Mouse (Mus musculus): ENCODE results near the gene Syce1l. TPM values are rescaled to one million over a fixed set of nuclear protein-coding genes. Genes with fewer than 3 reads are reported as not detected.
A peak's percentile ranks its signal among the peaks of the same experiment; 100 is the strongest.

Syce1l gene
- polyA plus RNA-seq, 1 experiment = 0.18 TPM

DNA sequence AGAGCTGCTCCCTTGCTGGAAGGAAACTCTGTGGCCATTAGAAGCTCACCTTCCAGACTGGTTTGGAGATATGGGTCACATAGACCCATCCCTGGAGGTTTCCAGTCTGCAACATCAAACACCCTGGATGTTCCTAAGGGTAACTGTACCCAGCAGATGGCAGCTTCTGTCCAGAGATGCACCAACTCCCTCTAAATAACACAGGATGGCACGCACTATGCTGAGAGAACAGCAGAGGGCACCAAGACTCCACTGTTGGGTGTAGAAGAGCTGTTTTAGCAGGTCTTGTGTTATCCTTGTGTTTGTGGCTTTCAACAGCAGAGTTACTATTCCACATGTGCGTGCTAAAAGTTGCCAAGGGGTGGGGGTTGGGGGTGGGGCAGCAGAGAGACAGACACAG is 21.5 kb downstream of the Syce1l start:
- no peaks in the 10 kb centered on the region for H3K4me1 ChIP-seq (ENCODE audit: control insufficient read depth, insufficient read depth, low read length)
- no peak overlapping the region for H3K27ac ChIP-seq (ENCODE audit: insufficient read depth, low read length)
- peak; percentile 74 to 81 for DNase-seq
- H3K27me3 ChIP-seq (ENCODE audit: control insufficient read depth, insufficient read depth, low read length) = no peaks in the 10 kb centered on the region
- WGBS = 8% methylated on average over 2 of the region's 2 CpGs
- no peak overlapping the region for H3K4me3 ChIP-seq (replicated peaks; ENCODE audit: insufficient read depth, low read depth, low read length)
- TF ChIP-seq POLR2A (IDR thresholded peaks at IDR 0.05; ENCODE audit: borderline replicate concordance, insufficient read depth, low read length) = no peak
- TF ChIP-seq CTCF (IDR thresholded peaks at IDR 0.05; ENCODE audit: borderline replicate concordance, insufficient read depth, low read depth, low read length) = peak; percentile 100

DNA sequence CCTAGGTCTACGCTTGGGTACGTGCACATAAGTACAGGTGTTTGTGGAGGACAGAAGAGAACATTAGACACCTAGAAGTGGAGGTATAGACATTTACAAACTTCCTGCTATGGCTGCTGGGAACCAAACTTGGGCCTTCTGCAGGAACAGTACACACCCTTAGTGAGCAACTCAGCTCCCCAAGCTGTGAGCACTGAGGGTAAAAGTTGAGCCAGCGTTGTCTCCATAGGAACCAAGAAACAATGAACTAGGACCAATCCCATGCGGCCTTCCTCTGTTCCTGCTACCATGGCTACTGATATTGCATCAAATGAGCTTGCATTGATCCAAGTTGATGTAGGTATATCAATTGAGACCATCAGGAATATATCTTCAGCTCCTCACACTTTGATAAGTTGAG is 22.0 kb downstream of the Syce1l start:
- Histone ChIP-seq H3K4me1 (ENCODE audit: control insufficient read depth, insufficient read depth, low read length) (no peaks in the 10 kb centered on the region), H3K4me3 (replicated peaks; ENCODE audit: insufficient read depth, low read depth, low read length) (no peak overlapping the region), H3K27ac (ENCODE audit: insufficient read depth, low read length) (no peak overlapping the region), H3K27me3 (ENCODE audit: control insufficient read depth, insufficient read depth, low read length) (no peaks in the 10 kb centered on the region)
- DNase-seq = no peak
- TF ChIP-seq POLR2A (IDR thresholded peaks at IDR 0.05; ENCODE audit: borderline replicate concordance, insufficient read depth, low read length) = no peak
- TF ChIP-seq CTCF (IDR thresholded peaks at IDR 0.05; ENCODE audit: borderline replicate concordance, insufficient read depth, low read depth, low read length) = no peak
- WGBS = 60% methylated on average over 4 of the region's 4 CpGs

DNA sequence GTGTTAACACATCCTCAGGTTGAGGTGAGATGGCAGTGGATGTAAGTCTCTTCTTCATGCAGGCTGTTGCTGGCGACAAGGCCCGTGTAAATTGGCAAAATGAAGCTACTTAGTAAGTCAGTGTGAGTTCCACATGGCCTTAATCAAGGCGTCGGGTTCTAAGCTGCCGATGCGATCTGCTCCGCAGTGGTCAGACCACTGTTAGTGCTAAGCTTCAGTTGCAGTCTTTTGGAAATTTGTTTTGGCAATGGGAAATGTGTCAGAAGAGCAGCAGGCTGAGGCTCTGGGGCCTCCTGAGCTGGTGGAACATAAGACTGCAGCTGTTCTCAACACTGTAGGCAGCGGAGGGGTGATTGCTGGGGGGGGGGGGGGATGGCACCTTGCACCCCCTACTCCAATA is 22.9 kb downstream of the Syce1l start:
- no peaks in the 10 kb centered on the region for H3K4me1 ChIP-seq (ENCODE audit: control insufficient read depth, insufficient read depth, low read length)
- no peak overlapping the region for H3K27ac ChIP-seq (ENCODE audit: insufficient read depth, low read length)
- no peaks in the 10 kb centered on the region for H3K27me3 ChIP-seq (ENCODE audit: control insufficient read depth, insufficient read depth, low read length)
- H3K4me3 ChIP-seq (replicated peaks; ENCODE audit: insufficient read depth, low read depth, low read length) = no peak overlapping the region
- WGBS = 55% methylated on average over 8 of the region's 8 CpGs
- no peak for TF ChIP-seq POLR2A (IDR thresholded peaks at IDR 0.05; ENCODE audit: borderline replicate concordance, insufficient read depth, low read length)
- no peak for TF ChIP-seq CTCF (IDR thresholded peaks at IDR 0.05; ENCODE audit: borderline replicate concordance, insufficient read depth, low read depth, low read length)
- DNase-seq = no peak

DNA sequence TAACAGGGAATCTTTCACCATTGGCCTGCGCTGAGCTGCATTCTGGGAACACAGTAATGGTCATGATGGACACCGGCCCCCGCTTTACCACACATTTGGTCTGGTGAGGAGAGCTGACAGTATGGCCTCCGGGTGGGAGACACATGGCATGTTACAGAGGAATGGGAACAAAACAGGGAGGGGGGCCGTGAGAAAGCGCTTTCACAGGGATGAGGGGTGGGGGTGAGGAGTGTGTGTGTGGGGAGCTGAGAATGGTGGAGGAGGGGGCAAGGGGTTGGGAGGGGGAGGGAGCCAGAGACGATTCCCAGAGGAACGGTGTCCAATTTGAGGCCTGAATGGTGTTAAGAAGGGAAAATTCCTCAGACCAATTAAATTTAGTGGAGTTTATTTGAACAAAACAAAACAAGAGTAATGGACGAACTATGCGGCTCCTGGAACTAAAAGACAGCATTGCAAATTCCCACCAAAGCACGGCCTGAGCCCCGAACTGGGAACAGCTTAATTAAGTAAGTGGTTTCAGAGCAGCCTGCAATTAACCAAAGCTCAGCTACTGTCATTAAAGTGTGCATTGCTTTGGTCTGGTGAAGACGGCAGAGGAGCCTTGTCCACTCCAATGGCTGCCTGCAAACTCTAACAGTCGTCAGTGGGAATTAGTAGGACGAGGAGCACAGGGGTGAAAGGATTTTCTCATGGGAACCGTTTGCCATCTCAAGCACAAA is 23.9 kb downstream of the Syce1l start:
- 81% methylated on average over 16 of the region's 16 CpGs for WGBS
- no peak for DNase-seq
- H3K4me1 ChIP-seq (ENCODE audit: control insufficient read depth, insufficient read depth, low read length) = no peaks in the 10 kb centered on the region
- no peak for TF ChIP-seq CTCF (IDR thresholded peaks at IDR 0.05; ENCODE audit: borderline replicate concordance, insufficient read depth, low read depth, low read length)
- TF ChIP-seq POLR2A (IDR thresholded peaks at IDR 0.05; ENCODE audit: borderline replicate concordance, insufficient read depth, low read length) = no peak
- H3K27ac ChIP-seq (ENCODE audit: insufficient read depth, low read length) = no peak overlapping the region
- no peak overlapping the region for H3K4me3 ChIP-seq (replicated peaks; ENCODE audit: insufficient read depth, low read depth, low read length)
- H3K27me3 ChIP-seq (ENCODE audit: control insufficient read depth, insufficient read depth, low read length) = no peaks in the 10 kb centered on the region

DNA sequence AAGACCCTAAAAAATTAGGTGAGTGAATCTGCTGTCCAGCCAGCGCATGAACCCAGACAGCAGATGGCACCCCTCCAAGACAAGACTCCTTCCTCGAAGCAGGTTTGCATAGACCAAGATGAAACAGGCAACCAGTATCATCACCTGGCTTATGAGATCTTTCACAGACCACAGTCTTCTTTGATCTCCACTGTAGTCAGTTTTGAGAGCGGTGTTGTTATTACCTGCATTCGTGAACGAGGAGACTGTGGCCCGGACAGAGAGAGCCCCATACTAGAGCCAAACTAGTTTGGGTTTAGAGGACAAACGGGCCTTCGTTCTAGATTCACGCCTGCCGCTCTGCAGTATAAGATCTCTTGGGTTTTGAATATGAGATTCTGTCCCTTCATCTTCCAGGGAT is 26.9 kb downstream of the Syce1l start:
- H3K27ac ChIP-seq (ENCODE audit: insufficient read depth, low read length) = no peak overlapping the region
- TF ChIP-seq POLR2A (IDR thresholded peaks at IDR 0.05; ENCODE audit: borderline replicate concordance, insufficient read depth, low read length) (no peak), CTCF (IDR thresholded peaks at IDR 0.05; ENCODE audit: borderline replicate concordance, insufficient read depth, low read depth, low read length) (no peak)
- H3K4me3 ChIP-seq (replicated peaks; ENCODE audit: insufficient read depth, low read depth, low read length) = no peak overlapping the region
- no peak for DNase-seq
- H3K4me1 ChIP-seq (ENCODE audit: control insufficient read depth, insufficient read depth, low read length) = peaks cover 4% of the 10 kb centered on the region; the same call in 1 of the 2 replicates
- 88% methylated on average over 10 of the region's 10 CpGs for WGBS
- no peaks in the 10 kb centered on the region for H3K27me3 ChIP-seq (ENCODE audit: control insufficient read depth, insufficient read depth, low read length)

DNA sequence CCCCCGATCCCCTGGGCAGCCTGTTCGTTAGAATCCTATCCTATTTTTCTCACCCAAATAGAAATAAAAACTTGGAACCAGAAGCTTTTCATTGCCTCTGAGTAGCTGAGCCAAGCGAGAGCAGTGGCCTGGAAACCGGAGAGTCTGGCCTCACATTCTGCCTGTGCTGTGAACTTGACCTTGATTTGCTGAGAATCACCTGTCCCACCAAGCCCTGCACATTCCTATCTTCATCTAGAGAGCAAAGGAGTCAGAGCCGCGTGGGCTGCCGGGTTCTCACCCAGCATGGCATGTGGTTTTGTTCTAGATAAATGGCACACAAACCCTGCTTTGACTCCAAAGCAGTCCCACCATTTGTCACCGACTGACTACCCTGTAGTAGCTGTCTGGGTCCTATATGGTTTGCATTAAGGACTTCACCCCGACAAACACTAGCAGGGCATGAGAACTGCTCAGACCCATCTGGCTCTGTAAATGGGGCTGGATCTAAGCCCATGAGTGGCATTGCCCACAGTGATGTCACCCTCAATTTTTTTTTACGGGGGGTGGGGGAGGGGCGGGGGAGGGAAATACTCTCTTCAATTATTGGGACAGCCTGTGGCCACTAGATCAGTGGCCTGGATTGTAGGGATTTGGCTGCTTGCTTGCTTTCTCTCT is 29.7 kb downstream of the Syce1l start:
- TF ChIP-seq POLR2A (IDR thresholded peaks at IDR 0.05; ENCODE audit: borderline replicate concordance, insufficient read depth, low read length) (no peak), CTCF (IDR thresholded peaks at IDR 0.05; ENCODE audit: borderline replicate concordance, insufficient read depth, low read depth, low read length) (no peak)
- Histone ChIP-seq H3K27ac (ENCODE audit: insufficient read depth, low read length) (no peak overlapping the region), H3K4me3 (replicated peaks; ENCODE audit: insufficient read depth, low read depth, low read length) (no peak overlapping the region), H3K27me3 (ENCODE audit: control insufficient read depth, insufficient read depth, low read length) (no peaks in the 10 kb centered on the region), H3K4me1 (ENCODE audit: control insufficient read depth, insufficient read depth, low read length) (peaks cover 4% of the 10 kb centered on the region; the same call in 1 of the 2 replicates)
- peak; percentile 21 to 43 for DNase-seq
- 20% methylated on average over 11 of the region's 11 CpGs for WGBS

DNA sequence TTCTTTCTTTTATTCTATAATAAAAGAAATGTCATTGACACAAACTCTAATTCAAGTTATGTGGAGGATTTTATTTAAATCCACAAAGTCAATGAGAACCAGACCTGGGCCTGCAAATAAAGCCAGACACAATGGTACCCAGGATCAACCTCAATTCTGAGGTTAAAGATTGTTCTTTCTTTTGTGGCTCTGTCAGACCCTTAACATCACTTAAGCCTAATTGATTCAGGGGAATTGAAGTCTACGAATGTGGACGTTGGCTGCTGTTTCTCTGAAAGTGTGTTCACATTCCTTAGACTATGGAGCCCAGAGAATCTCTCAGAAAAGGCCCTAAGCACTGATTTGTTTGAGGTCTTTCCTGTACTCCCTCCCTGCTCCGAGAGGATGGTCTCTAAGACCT is 30.3 kb downstream of the Syce1l start:
- TF ChIP-seq CTCF (IDR thresholded peaks at IDR 0.05; ENCODE audit: borderline replicate concordance, insufficient read depth, low read depth, low read length) = no peak
- no peak for TF ChIP-seq POLR2A (IDR thresholded peaks at IDR 0.05; ENCODE audit: borderline replicate concordance, insufficient read depth, low read length)
- Histone ChIP-seq H3K27ac (ENCODE audit: insufficient read depth, low read length) (no peak overlapping the region), H3K4me1 (ENCODE audit: control insufficient read depth, insufficient read depth, low read length) (peaks cover 4% of the 10 kb centered on the region; the same call in 1 of the 2 replicates), H3K4me3 (replicated peaks; ENCODE audit: insufficient read depth, low read depth, low read length) (no peak overlapping the region), H3K27me3 (ENCODE audit: control insufficient read depth, insufficient read depth, low read length) (no peaks in the 10 kb centered on the region)
- DNase-seq = no peak
- WGBS = 84% methylated on average over 3 of the region's 3 CpGs

DNA sequence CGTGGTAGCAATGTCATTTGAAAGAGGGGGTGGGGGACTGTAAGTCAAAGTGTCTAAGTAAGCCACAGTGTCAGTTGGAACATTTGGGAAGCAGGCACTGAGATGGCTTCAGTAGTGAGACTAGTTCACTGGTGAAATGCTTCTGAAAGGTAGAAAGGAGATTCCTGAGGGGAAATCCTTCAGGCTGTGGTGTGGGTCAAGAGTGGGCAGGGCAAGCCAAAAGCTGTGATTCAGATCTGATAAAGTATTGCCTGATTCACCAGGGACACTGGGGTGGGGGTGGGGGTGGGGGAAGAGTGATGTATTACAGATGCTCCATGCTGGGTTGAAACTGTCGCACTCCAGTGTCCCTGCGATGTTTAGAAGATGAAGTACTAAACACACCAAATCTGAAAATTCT is 31.6 kb downstream of the Syce1l start:
- TF ChIP-seq CTCF (IDR thresholded peaks at IDR 0.05; ENCODE audit: borderline replicate concordance, insufficient read depth, low read depth, low read length) = no peak
- TF ChIP-seq POLR2A (IDR thresholded peaks at IDR 0.05; ENCODE audit: borderline replicate concordance, insufficient read depth, low read length) = no peak

More for the DNA sequence above, 31.6 kb downstream of the Syce1l start:
- DNase-seq = no peak
- WGBS = 80% methylated on average over 3 of the region's 3 CpGs
- Histone ChIP-seq H3K4me1 (ENCODE audit: control insufficient read depth, insufficient read depth, low read length) (peaks cover 4% of the 10 kb centered on the region; the same call in 1 of the 2 replicates), H3K27me3 (ENCODE audit: control insufficient read depth, insufficient read depth, low read length) (no peaks in the 10 kb centered on the region), H3K4me3 (replicated peaks; ENCODE audit: insufficient read depth, low read depth, low read length) (no peak overlapping the region), H3K27ac (ENCODE audit: insufficient read depth, low read length) (no peak overlapping the region)
